Mouse (Mus musculus) heart, adult 9 months (tissue): Measurements from ENCODE around the gene Ccr5.

Experiments used
- DNase-seq, 2 experiments: peaks; one replicate each; pipeline ENCODE4 v3.0.0; 2022; ENCODE audit warnings: low spot score in 2 of 2

Ccr5 gene

DNA sequence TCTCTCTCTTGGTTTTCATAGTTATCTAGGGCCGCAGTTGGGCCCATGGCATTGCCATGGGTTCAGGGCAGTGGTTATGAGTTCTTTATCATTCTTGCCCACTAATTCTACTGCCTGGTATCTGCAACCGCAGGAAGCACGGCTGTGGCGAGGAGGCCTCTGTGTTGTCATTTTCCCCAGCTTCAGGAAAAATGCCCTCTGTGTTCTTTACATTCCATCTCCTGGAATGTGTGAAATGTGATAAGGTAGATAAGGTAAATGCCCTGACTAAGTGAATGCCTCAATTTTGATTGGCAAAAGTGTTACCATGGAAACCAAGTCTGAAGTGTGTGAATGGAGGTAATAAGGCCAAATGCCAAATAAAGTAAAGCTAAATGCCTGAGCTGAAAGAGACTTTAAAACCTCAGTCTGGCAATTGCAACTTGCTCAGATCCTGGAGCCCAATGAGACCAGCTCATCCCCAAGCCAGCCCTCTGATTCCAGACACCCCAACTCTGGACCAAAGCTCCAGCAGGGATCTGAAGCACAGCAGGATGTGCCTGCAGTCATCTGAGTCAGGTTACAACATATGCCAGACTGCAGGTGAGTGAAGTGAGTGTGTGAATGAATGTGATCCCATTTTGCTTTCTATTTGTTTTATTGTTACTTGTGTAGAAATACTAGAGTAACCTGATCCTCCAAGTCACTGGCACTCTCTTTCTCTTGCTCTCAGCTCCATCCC lies 16.9 kb downstream of the Ccr5 start:
- no peak for DNase-seq

DNA sequence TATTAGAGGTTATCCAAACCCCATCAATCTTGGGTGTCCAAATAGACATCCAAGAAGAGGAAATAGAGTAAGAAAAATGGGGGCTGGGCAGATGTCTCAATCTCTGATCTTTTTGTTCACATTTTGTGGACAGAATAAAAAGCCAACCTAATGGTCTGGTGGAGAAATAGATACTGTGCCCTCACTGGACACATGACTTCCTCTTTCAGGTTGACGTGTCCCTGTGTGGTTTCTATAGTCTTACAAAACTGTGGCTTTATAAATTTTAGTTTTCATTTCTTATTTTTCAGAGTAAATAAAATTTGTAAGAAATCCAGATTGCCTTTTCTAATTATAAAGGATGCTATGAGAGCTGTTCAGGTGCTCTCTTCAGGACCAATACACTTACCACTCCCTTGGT lies 22.3 kb downstream of the Ccr5 start:
- peak in 1 of 2 experiments; percentile 20 for DNase-seq

GRCm38 (mm10) chr9:124146307-124146706 lies 25.0 kb downstream of the Ccr5 start:
- DNase-seq = no peak
